Mouse (Mus musculus) left cerebral cortex, postnatal 36 days (tissue): Measurements from ENCODE around the gene Ifrd2. TPM values are rescaled to one million over a fixed set of nuclear protein-coding genes. Genes with fewer than 3 reads are reported as not detected.
"Not testable (repeated sequence)": the region's sequence is repeated elsewhere in the genome, so short reads cannot be mapped to it uniquely, and the experiment has no call there.

Experiments
- DNase-seq, 2 experiments: peaks; one replicate each; pipeline ENCODE4 v3.0.0; 2021 to 2022; ENCODE audit warnings: low spot score in 2 of 2, mixed read lengths in 1 of 2
- intact Hi-C: fragments of 180-260 bp; cut with DNase I; formaldehyde crosslinking; loops from one replicate; pipeline ENCODE4 v1.15.1; 2025
- total RNA-seq, 2 experiments: library from RNA; stranded (reverse); gene quantifications; 2 replicates each; pipeline ENCODE4 v1.2.3; 2021

Ifrd2 gene
- total RNA-seq, 2 experiments from 2014 or later = 11.1 to 13.8 TPM

GRCm38 (mm10) chr9:107551117-107551889 is 36.1 kb upstream of the Ifrd2 start, which contains the start of gene Rassf1:
Gene Rassf1 (plus strand): TSS chr9:107551555.
- DNase-seq = no peak
- intact Hi-C loops = no loop called here

GRCm38 (mm10) chr9:107551890-107552355 is 35.5 kb upstream of the Ifrd2 start:
- intact Hi-C loops = no loop called here
- no peak for DNase-seq

GRCm38 (mm10) chr9:107552690-107553393 is 34.6 kb upstream of the Ifrd2 start:
- DNase-seq = no peak
- intact Hi-C loops = no loop called here

GRCm38 (mm10) chr9:107553541-107554318 is 33.7 kb upstream of the Ifrd2 start:
- peak in 1 of 2 experiments; percentile 54 for DNase-seq
- intact Hi-C loops = no loop called here

GRCm38 (mm10) chr9:107554319-107554825 is 33.1 kb upstream of the Ifrd2 start:
- DNase-seq = peak; percentile 94 to 95
- intact Hi-C loops = no loop called here

GRCm38 (mm10) chr9:107555031-107555457 is 32.4 kb upstream of the Ifrd2 start:
- intact Hi-C loops = no loop called here
- no peak for DNase-seq

- intact Hi-C loops = no loop called here
- no peak for DNase-seq
Measured at GRCm38 (mm10) chr9:107555701-107556100, 31.7 kb upstream of the Ifrd2 start.

GRCm38 (mm10) chr9:107556346-107556745 is 31.1 kb upstream of the Ifrd2 start:
- intact Hi-C loops = no loop called here
- no peak for DNase-seq

- DNase-seq = peak; percentile 95 to 96
- intact Hi-C loops = no loop called here
Measured at GRCm38 (mm10) chr9:107563029-107563581, 24.3 kb upstream of the Ifrd2 start, which contains the start of gene Tusc2. Gene Tusc2 (plus strand): TSS chr9:107563255.

- DNase-seq, intact Hi-C loops: not testable (repeated sequence)
Measured at GRCm38 (mm10) chr9:107565556-107565955, 21.9 kb upstream of the Ifrd2 start.

GRCm38 (mm10) chr9:107566041-107566709 is 21.3 kb upstream of the Ifrd2 start:
- intact Hi-C loops = no loop called here
- DNase-seq = peak; percentile 62 to 73

- no peak for DNase-seq
- intact Hi-C loops = no loop called here
Measured at GRCm38 (mm10) chr9:107566855-107567254, 20.6 kb upstream of the Ifrd2 start.

GRCm38 (mm10) chr9:107567702-107568319 is 19.6 kb upstream of the Ifrd2 start, which contains the start of gene Hyal2:
Gene Hyal2 (plus strand): TSS chr9:107567945.
- DNase-seq = no peak
- intact Hi-C loops = no loop called here

- intact Hi-C loops = no loop called here
- peak; percentile 78 to 84 for DNase-seq
Measured at GRCm38 (mm10) chr9:107568331-107569261, 18.8 kb upstream of the Ifrd2 start.

- DNase-seq = no peak
- intact Hi-C loops = no loop called here
Measured at GRCm38 (mm10) chr9:107569270-107569669, 18.2 kb upstream of the Ifrd2 start.

- DNase-seq = no peak
- intact Hi-C loops = no loop called here
Measured at GRCm38 (mm10) chr9:107570016-107570415, 17.4 kb upstream of the Ifrd2 start.

- intact Hi-C loops = no loop called here
- DNase-seq = no peak
Measured at GRCm38 (mm10) chr9:107570845-107571244, 16.6 kb upstream of the Ifrd2 start.
